Mouse (Mus musculus): ENCODE measurements around the gene Dnaja3. TPM values are rescaled to one million over a fixed set of nuclear protein-coding genes. Genes with fewer than 3 reads are reported as not detected.

The Dnaja3 gene
- 78.3 and 85.5 TPM in 2 replicates for polyA plus RNA-seq (2016; fragmentation: Nextera tagmentation; extraction: Ambion mirVana)

DNA sequence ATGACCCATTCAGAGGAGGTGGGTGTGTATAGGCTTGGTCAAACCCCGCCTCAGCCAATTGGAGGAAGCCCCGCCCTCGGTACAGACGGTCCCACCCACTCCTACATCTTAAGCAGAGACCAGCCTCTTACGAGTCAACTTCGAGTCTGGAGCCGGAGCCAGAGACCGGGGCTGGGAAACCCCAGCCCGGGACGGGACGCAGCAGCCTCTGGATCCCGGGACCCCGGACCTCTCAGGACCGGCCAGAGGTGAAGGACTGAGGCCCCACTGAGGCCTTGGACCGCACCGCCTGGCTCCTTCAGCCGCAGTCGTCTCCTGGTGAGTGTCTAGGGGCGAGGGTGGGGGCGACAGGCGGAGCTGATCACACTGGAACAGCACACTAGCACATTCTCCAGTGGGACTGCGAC is at the start of gene Dnaja3, which contains the start of gene Vasn:
Gene Dnaja3, plus strand, starts transcription at position 159 of the 407 bp plus-strand sequence.
Gene Vasn, plus strand, starts transcription at position 111 of the 407 bp plus-strand sequence.
- Histone ChIP-seq H3K27ac (peak within 1 kb of the TSS; percentile 87), H3K27me3 (ENCODE audit: insufficient read depth, poor library complexity, severe bottlenecking) (no peaks in the 10 kb centered on the region), H3K4me3 (peak within 1 kb of the TSS; percentile 69), H3K4me1 (peaks cover 71% of the 10 kb centered on the region), H3K9me3 (no peaks in the 10 kb centered on the region), H3K36me3 (peaks cover 4% of the 10 kb centered on the region; the same call in 1 of the 2 replicates)
- DNase-seq (ENCODE audit: low spot score), result peak; percentile 97
- under 1% methylated on average over 22 of the region's 22 CpGs for WGBS

DNA sequence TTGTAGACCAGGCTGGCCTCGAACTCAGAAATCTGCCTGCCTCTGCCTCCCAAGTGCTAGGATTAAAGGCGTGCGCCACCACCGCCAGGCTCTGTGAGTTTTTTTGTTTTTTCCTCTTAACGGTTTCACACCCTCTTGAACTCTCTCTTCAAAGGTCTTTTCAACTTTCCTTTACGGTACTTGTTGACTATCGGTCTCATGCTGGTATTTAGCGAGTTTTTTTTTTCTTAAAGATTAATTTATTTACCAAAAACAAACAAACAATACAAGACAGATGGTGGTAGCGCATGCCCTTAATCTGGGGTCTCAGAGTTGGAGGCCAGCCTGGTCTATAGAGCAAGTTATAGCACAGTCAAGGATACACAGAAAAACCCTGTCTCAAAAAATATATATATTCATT is 49.6 kb upstream of the Dnaja3 start:
- peaks cover 17% of the 10 kb centered on the region for H3K36me3 ChIP-seq
- DNase-seq (ENCODE audit: low spot score), result no peak
- H3K27ac ChIP-seq, result no peak overlapping the region
- no peaks in the 10 kb centered on the region for H3K27me3 ChIP-seq (ENCODE audit: insufficient read depth, poor library complexity, severe bottlenecking)
- 93% methylated on average over 9 of the region's 9 CpGs for WGBS
- no peaks in the 10 kb centered on the region for H3K9me3 ChIP-seq
- H3K4me1 ChIP-seq, result peaks cover 57% of the 10 kb centered on the region
- no peak overlapping the region for H3K4me3 ChIP-seq

DNA sequence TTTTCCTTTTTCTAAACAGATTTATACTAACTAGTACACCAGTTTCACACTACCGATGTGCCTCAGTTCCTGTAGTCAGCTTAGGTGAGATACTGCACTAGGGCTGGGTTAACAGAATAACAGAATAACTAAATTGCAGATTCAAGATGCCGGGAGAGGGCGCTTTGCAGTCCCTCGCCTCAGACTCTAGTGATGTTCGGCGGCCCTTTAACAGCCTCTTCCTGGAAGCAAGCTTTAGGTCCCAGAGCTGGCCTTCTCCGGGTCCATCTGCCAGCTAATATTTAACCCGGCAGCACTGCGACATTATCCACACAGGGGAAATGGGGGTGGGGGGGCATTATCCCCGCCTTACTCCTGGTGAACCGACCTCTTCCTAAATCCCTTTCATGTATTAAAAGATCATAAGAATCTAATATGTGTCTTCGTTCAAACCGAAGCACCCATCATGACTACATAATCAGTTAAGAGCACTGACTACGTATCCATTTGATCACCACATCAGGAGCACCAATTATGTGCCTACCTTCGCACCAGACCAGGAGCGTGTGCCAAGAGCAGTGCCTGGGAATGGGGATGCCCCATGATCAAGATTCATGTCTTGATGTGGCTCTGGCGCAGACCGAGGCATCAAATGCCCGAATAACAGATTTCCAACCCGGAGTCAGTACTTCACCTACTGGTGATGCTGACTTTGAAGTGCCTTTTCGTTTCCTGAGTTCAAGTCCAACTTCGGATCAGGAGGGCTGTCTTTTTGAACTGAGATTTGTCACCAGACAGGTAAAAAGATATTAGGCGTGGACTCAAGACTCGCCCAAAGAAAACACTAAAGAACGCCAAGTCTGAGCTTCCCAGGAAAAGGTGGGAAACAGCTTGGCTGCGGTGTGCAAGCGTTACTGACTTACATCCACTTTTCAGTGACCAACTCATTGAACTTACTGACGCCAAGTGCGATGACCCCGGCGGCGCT is 46.6 kb upstream of the Dnaja3 start:
- Histone ChIP-seq H3K36me3 (peaks cover 17% of the 10 kb centered on the region), H3K4me3 (peak overlapping the region; percentile 93), H3K27me3 (ENCODE audit: insufficient read depth, poor library complexity, severe bottlenecking) (no peaks in the 10 kb centered on the region), H3K4me1 (peaks cover 59% of the 10 kb centered on the region), H3K9me3 (no peaks in the 10 kb centered on the region), H3K27ac (peak overlapping the region; percentile 97)
- DNase-seq (ENCODE audit: low spot score), result no peak
- WGBS, result 15% methylated on average over 32 of the region's 32 CpGs

DNA sequence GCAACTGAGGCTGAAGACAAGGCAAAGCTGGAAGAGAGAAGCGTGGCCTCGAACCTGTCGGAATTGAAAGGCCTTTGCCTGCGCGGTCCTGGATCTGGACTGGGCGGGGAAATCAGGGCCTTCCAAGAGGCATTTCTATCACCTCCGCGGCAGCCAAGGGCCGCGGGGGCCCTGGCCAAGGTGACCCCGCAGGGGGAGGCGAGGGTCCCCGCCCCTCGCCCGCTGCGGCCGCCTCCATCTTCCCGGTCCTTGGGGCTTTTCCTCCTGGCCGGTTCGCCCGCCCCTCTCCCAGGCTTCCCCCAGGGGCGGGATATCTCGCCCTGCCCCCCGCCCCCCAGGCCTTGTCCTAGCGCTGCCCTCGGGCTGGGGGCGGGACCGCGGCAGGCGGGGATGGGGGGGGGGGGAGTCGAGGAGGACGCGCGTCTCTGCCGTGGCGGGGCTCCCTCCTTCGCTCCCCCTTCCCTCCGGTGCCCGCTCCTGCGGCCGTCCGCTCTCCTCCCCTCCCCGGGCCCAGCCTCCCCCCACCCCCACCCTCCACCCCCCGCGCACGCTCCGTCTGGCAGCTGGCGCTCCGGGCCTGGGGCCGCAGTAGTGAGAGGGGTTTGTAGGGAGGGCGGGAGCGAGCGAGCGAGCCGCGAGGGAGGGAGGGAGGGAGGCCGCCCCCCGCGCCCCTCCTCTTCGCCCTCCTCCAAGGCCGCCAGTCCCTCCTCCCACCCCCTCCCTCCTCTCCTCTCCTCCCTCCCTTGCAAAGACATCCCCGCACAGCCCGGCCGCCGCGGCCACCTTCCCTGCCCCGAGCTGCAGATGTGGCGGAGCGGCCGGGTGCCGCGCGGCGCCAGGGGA is 45.6 kb upstream of the Dnaja3 start, which contains the start of gene Glis2:
Gene Glis2, plus strand, starts transcription at position 743 of the 843 bp plus-strand sequence.
- Histone ChIP-seq H3K9me3 (no peaks in the 10 kb centered on the region), H3K36me3 (peaks cover 17% of the 10 kb centered on the region), H3K27me3 (ENCODE audit: insufficient read depth, poor library complexity, severe bottlenecking) (no peaks in the 10 kb centered on the region), H3K4me3 (peak within 1 kb of the TSS; percentile 93), H3K27ac (peak within 1 kb of the TSS; percentile 97), H3K4me1 (peaks cover 68% of the 10 kb centered on the region)
- WGBS, result under 1% methylated on average over 53 of the region's 74 CpGs
- DNase-seq (ENCODE audit: low spot score), result peak; percentile 92

DNA sequence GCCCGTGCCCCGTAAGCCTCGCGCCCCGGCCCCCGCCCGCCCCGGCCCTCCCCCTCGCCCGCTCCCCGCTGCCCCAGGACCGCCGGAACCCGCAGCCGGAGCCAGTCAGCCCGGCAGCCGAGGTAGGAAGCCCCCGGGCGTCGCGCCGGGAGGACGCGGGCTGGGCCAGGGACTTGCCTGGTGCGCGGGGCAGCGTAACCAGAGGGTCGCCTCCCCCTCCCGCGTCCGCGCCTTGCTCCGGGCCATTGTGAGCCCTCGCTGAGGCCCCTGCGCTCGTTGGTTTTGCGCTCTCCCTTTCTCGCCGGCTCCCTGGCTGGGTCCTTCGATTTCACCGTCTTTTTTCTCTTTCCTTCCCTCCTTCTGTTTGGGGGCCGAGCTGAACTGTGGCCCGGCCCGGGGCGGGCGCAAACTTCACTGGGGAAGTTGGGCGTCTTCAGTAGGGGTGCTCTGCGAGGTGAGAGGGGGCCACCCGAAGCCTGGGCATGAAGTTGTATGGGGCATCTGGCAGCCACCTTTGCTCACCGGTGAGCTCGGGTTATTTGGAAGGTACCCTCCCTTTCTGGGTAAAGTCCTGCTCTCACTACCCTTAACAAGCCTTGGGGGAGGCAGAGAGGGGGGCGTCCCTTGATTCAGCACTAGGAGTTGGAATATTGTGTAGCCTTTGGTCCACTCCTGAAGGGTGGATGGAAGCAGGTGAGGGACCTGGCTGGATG is 44.8 kb upstream of the Dnaja3 start:
- DNase-seq (ENCODE audit: low spot score), result no peak
- H3K4me3 ChIP-seq, result peak overlapping the region; percentile 93
- H3K9me3 ChIP-seq, result no peaks in the 10 kb centered on the region
- 1% methylated on average over 41 of the region's 52 CpGs for WGBS
- H3K27me3 ChIP-seq (ENCODE audit: insufficient read depth, poor library complexity, severe bottlenecking), result no peaks in the 10 kb centered on the region
- H3K27ac ChIP-seq, result peak overlapping the region; percentile 97
- peaks cover 76% of the 10 kb centered on the region for H3K4me1 ChIP-seq
- H3K36me3 ChIP-seq, result peaks cover 13% of the 10 kb centered on the region

DNA sequence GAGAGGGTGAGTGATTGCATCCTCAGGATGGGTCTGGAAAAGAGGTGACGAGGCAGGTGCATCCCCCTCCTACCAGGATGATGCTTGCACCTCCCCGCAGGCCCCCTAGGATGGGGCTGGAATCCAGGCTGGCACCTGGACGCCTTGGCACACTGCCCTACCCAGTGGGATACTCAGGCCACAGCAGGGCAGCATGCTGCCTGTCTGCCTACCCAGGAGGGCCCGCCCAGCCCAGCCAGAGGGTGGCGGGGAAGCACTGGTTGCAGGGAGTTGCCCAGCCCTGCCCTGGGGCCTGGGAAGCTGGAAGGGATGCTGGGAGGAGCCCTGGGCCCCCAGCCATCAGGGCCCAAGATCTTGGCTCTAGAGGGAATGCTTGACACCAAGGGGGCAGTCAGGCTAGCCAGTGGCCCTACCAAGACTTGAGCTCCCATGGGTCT is 44.2 kb upstream of the Dnaja3 start:
- Histone ChIP-seq H3K27me3 (ENCODE audit: insufficient read depth, poor library complexity, severe bottlenecking) (no peaks in the 10 kb centered on the region), H3K36me3 (peaks cover 8% of the 10 kb centered on the region), H3K27ac (peak overlapping the region; percentile 97), H3K9me3 (no peaks in the 10 kb centered on the region), H3K4me1 (peaks cover 82% of the 10 kb centered on the region), H3K4me3 (peak overlapping the region; percentile 93)
- no peak for DNase-seq (ENCODE audit: low spot score)
- 13% methylated on average over 5 of the region's 5 CpGs for WGBS

DNA sequence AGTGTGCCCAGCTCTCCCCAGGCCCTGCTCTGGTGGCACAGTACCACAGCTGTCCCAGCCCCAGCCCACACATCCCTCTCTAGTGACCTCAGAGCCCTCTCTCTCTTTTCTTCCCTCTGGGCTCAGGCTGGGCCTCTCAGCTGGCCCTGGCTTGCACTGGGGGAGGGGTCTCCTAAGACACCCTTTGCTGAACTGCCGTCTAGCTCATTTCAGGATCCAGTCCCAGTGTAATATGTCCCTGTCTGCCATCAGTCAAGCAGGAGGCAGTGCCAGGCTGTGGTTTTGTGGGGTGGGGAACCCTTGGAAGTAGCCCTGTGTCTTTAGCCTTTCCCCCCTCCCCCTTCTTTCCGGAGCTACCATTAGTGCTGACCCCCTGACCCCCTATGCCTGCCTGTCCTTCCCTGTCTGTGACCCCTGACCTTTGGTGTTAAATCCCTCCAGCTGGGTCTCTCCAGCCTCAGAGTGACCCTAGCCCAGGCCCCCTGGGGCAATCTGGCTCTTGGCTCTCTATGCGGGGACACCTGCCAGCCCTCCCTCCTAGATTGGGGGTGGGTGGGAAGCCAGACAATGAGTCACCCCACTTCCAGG is 43.6 kb upstream of the Dnaja3 start:
- 18% methylated on average over 3 of the region's 3 CpGs for WGBS
- H3K4me1 ChIP-seq, result peaks cover 89% of the 10 kb centered on the region
- no peaks in the 10 kb centered on the region for H3K9me3 ChIP-seq
- H3K27ac ChIP-seq, result peak overlapping the region; percentile 97
- no peaks in the 10 kb centered on the region for H3K27me3 ChIP-seq (ENCODE audit: insufficient read depth, poor library complexity, severe bottlenecking)
- H3K4me3 ChIP-seq, result peak overlapping the region; percentile 93
- DNase-seq (ENCODE audit: low spot score), result no peak
- H3K36me3 ChIP-seq, result peaks cover under 1% of the 10 kb centered on the region

DNA sequence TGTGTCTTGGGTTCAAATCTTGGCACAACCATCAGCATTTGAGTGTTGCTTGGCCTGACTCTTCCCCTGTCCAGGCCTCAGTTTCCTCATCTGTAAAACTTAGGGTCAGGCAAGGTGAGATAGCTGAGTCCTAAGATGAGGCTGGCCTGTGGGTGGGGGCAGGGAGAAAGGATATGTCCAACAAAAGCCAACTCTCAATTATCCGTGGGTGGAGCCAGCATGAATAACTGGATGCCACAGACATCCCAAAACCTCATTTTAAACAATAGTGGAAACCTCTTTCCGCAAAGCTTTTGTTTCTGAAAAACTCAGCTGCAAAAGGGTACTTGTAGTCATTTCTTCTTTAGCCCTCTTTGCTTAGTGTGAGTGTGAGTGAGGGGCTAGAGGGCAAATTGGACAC is 43.0 kb upstream of the Dnaja3 start:
- no peak for DNase-seq (ENCODE audit: low spot score)
- Histone ChIP-seq H3K36me3 (no peaks in the 10 kb centered on the region), H3K4me1 (peaks cover 95% of the 10 kb centered on the region), H3K27ac (peak overlapping the region; percentile 97), H3K4me3 (peak overlapping the region; percentile 93), H3K27me3 (ENCODE audit: insufficient read depth, poor library complexity, severe bottlenecking) (no peaks in the 10 kb centered on the region), H3K9me3 (no peaks in the 10 kb centered on the region)
- WGBS, result 74% methylated on average over 2 of the region's 2 CpGs

DNA sequence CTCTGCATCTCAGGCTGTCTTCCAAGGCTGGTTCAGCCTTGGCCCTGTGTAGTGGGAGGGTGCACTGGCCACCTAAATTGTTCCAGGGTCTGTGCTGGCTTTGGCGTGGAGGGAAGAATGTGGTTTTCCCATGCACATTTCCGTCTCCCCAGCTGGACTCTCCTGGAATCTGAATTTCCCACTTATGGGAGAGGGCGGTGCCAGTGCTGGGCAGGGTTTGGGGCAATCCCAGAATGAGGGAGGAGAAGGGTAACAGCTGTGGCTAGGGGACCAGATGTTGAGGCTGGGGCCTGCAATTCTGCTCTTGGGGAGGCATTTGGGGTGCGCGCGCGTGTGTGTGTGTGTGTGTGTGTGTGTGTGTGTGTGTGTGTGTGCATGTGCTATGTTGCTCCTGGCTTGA is 42.5 kb upstream of the Dnaja3 start:
- Histone ChIP-seq H3K36me3 (no peaks in the 10 kb centered on the region), H3K4me1 (peaks cover 99% of the 10 kb centered on the region), H3K27me3 (ENCODE audit: insufficient read depth, poor library complexity, severe bottlenecking) (no peaks in the 10 kb centered on the region), H3K9me3 (no peaks in the 10 kb centered on the region), H3K4me3 (peak overlapping the region; percentile 23; the same call in 1 of the 2 replicates), H3K27ac (peak overlapping the region; percentile 97)
- WGBS, result 64% methylated on average over 7 of the region's 7 CpGs
- no peak for DNase-seq (ENCODE audit: low spot score)

DNA sequence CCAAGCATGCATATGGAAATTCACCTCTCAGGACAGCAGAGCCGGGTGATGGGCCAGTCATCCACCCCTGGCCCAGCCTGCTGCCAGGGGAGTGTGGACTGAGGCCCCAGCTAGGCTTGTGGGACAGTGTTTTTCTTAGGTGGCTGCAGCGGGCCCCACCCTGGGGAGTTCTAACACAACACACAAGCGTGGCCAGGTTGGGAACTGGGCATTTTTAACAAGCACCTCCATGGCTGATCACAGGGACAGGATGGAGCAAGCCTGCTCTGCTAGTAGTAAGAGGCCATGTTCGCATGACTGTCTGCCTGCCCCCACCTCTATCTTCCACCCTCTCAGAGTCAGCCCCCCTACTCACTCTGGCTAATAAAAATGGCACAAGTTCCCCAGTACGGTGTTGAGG is 41.7 kb upstream of the Dnaja3 start:
- H3K27me3 ChIP-seq (ENCODE audit: insufficient read depth, poor library complexity, severe bottlenecking), result no peaks in the 10 kb centered on the region
- DNase-seq (ENCODE audit: low spot score), result no peak
- peak overlapping the region; percentile 97 for H3K27ac ChIP-seq

DNA sequence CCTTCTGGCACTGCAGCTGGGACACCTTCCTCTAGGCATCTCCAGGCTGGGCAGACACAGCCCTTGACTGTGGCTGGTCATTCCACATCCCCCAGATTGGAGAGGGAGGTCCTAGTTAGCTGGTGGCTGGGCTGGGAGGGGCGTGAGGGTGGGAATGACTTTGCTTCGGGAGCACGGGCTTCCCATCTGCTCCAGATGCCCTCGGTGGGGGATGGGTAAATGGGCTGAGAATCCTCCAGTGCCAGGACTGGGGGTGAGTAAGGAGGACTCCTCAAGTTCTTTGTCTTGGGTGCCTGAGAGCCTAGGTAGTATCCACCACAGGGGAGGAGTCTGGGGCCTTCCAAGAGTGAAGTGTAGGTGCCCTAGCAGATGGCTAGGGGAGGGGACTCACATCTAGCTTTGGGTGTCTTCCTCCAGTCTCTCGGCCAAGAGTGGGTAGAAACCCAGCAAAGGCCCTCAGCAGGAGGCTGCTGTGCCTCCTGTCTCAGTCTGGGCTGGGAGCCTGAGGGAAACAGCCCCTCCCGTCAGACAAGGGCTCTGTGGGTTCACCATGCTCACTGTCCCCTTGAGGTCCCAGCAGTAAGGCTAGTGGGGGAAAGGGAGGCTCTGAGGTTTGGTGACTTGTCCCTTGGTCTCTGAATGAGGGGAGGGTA is 40.8 kb upstream of the Dnaja3 start:
- Histone ChIP-seq H3K27me3 (ENCODE audit: insufficient read depth, poor library complexity, severe bottlenecking) (no peaks in the 10 kb centered on the region), H3K9me3 (no peaks in the 10 kb centered on the region), H3K4me1 (peaks cover 99% of the 10 kb centered on the region), H3K4me3 (peak overlapping the region; percentile 19; the same call in 1 of the 2 replicates), H3K27ac (peak overlapping the region; percentile 81), H3K36me3 (no peaks in the 10 kb centered on the region)
- DNase-seq (ENCODE audit: low spot score), result no peak
- 21% methylated on average over 6 of the region's 6 CpGs for WGBS

More for the DNA sequence above, 41.7 kb upstream of the Dnaja3 start:
- WGBS, result 61% methylated on average over 5 of the region's 5 CpGs
- H3K9me3 ChIP-seq, result no peaks in the 10 kb centered on the region
- H3K36me3 ChIP-seq, result no peaks in the 10 kb centered on the region
- H3K4me1 ChIP-seq, result peaks cover 99% of the 10 kb centered on the region
- H3K4me3 ChIP-seq, result peak overlapping the region; percentile 23

Data from heart, embryonic 10.5 days (tissue).